Comparison of ENCODE assay signal across 10 mouse cellular contexts in the genomic region with DNA sequence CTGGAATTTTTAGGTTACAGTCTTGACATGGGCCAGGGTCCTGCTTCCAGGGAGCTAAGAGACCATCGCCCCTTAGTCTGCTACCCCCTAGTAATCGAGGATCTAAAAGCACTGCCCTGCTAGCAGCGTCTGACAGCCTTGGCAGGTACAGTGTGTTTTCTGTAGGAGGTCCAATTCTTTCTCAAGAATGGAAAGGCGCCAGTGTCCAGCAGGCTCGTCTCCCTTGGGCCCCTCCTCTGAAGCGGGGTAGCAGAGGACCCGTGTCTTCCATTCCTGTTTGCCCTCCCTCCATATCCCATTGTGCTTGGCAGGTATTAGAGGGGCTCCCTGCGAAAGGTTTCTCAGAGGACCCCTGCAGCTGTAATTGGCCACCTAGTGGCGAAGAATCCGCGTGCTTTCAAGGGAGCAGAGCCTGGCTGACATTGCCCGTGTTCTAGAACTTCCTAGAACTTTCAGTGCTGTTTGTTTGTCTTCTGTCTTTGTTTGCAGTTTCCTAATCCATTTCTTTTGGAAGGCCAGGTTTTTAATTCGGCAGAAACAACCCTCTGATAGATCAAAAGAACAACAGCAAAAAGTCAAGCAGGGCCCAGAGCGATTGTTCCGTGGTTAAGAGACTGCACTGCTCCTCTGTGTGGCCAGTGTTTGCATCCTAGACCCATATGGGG.
DNase-seq lines count a peak whose midpoint lies in the region; ATAC-seq and TF ChIP-seq lines count a peak whose summit lies in the region.
"Had no signal": no experiment of that assay in that cellular context is flagged by ENCODE, and none has a peak within 500 bp of the region (broad histone marks: within the 10 kb centered on the region; RNA-seq: fewer than 3 reads in every experiment).

No protein-coding gene starts in this region.

- TF ChIP-seq CTCF in lung, embryonic 14.5 days (IDR thresholded peaks at IDR 0.05; ENCODE audit: low read depth): peak; percentile 64

- no peak overlapping the region for H3K27ac ChIP-seq in lung, embryonic 14.5 days (ENCODE audit: low read depth)
- H3K27ac ChIP-seq in embryonic facial prominence, embryonic 10.5 days (replicated peaks): no peak overlapping the region
- 0 out of 2 replicates have a peak overlapping the region, but pooled peaks have one; percentile 6 for H3K27ac ChIP-seq in limb, embryonic 10.5 days
- H3K27ac ChIP-seq: embryonic facial prominence, embryonic 12.5 days; hindbrain, embryonic 12.5 days had no signal

- no peak overlapping the region for H3K9ac ChIP-seq in lung, embryonic 14.5 days
- H3K9ac ChIP-seq: embryonic facial prominence, embryonic 12.5 days; hindbrain, embryonic 12.5 days had no signal

- peaks cover 7% of the 10 kb centered on the region; the same call in 1 of the 2 replicates for H3K27me3 ChIP-seq in lung, embryonic 14.5 days (ENCODE audit: insufficient read depth, low read length)
- H3K27me3 ChIP-seq in embryonic facial prominence, embryonic 10.5 days (replicated peaks; ENCODE audit: low read depth, poor library complexity, severe bottlenecking): peaks cover 10% of the 10 kb centered on the region
- peaks cover 10% of the 10 kb centered on the region; the same call in 1 of the 2 replicates for H3K27me3 ChIP-seq in limb, embryonic 10.5 days (ENCODE audit: low read depth, poor library complexity, severe bottlenecking)
- H3K27me3 ChIP-seq: embryonic facial prominence, embryonic 12.5 days; hindbrain, embryonic 12.5 days had no signal

- no peak overlapping the region for H3K4me3 ChIP-seq in lung, embryonic 14.5 days (ENCODE audit: low read depth, low read length)
- no peak overlapping the region for H3K4me3 ChIP-seq in embryonic facial prominence, embryonic 10.5 days
- no peak overlapping the region for H3K4me3 ChIP-seq in limb, embryonic 10.5 days
- H3K4me3 ChIP-seq: embryonic facial prominence, embryonic 12.5 days; hindbrain, embryonic 12.5 days had no signal

- no peak for ATAC-seq in lung, embryonic 14.5 days (ENCODE audit: insufficient read depth)
- ATAC-seq in activated CD4-positive, CD25-positive, alpha-beta regulatory T cell, adult 4 months: no peak

- peak; percentile 39 to 55 for DNase-seq in heart, adult 18-20 months
- no peak for DNase-seq in heart, postnatal 4 days
- DNase-seq in lung, embryonic 14.5 days: peak; percentile 42
- no peak for DNase-seq in lung, postnatal 10 days
- peak; percentile 37 for DNase-seq in embryonic facial prominence, embryonic 10.5 days (ENCODE audit: low spot score)
- no peak for DNase-seq in limb, embryonic 10.5 days (ENCODE audit: low spot score)
- DNase-seq: kidney, postnatal 14 days had no signal

- H3K36me3 ChIP-seq in lung, embryonic 14.5 days (ENCODE audit: insufficient read depth): no peaks in the 10 kb centered on the region
- no peaks in the 10 kb centered on the region for H3K36me3 ChIP-seq in embryonic facial prominence, embryonic 10.5 days (replicated peaks)
- no peaks in the 10 kb centered on the region for H3K36me3 ChIP-seq in limb, embryonic 10.5 days
- H3K36me3 ChIP-seq: embryonic facial prominence, embryonic 12.5 days; hindbrain, embryonic 12.5 days had no signal

- H3K4me2 ChIP-seq in lung, embryonic 14.5 days: no peak overlapping the region
- H3K4me2 ChIP-seq: embryonic facial prominence, embryonic 12.5 days; hindbrain, embryonic 12.5 days had no signal

- WGBS in lung, embryonic 14.5 days: 60% methylated on average over 15 of the region's 15 CpGs
- 63% methylated on average over 15 of the region's 15 CpGs for WGBS in embryonic facial prominence, embryonic 10.5 days
- WGBS in limb, embryonic 10.5 days: 75% methylated on average over 15 of the region's 15 CpGs

- H3K9me3 ChIP-seq in lung, embryonic 14.5 days (ENCODE audit: low read depth, low read length): no peaks in the 10 kb centered on the region
- no peaks in the 10 kb centered on the region for H3K9me3 ChIP-seq in embryonic facial prominence, embryonic 10.5 days
- H3K9me3 ChIP-seq in limb, embryonic 10.5 days (replicated peaks): no peaks in the 10 kb centered on the region
- H3K9me3 ChIP-seq: embryonic facial prominence, embryonic 12.5 days; hindbrain, embryonic 12.5 days had no signal

- H3K4me1 ChIP-seq in lung, embryonic 14.5 days (ENCODE audit: insufficient read depth): peaks cover 2% of the 10 kb centered on the region; the same call in 1 of the 2 replicates
- H3K4me1 ChIP-seq in embryonic facial prominence, embryonic 10.5 days: peaks cover 47% of the 10 kb centered on the region
- peaks cover 51% of the 10 kb centered on the region for H3K4me1 ChIP-seq in limb, embryonic 10.5 days
- H3K4me1 ChIP-seq: hindbrain, embryonic 12.5 days had no signal

Comparison
In these comparisons a context has a peak if more than half of its experiments do, and no peak if none do; other contexts are left out.
1. DNase-seq: peak in heart, adult 18-20 months (2 of 2), lung, embryonic 14.5 days (single experiment) and embryonic facial prominence, embryonic 10.5 days (single experiment); none in heart, postnatal 4 days (single experiment), lung, postnatal 10 days (single experiment) and limb, embryonic 10.5 days (single experiment).